Mouse (Mus musculus): ENCODE results near the gene Anxa6. TPM values are rescaled to one million over a fixed set of nuclear protein-coding genes. Genes with fewer than 3 reads are reported as not detected.

Gene Anxa6
- polyA plus RNA-seq, 1 experiment from 2014 or later = 415 TPM

GRCm38 (mm10) chr11:55023049-55023564 is 10.1 kb downstream of the Anxa6 start:
- peak overlapping the region; percentile 20 for H3K4me3 ChIP-seq (ENCODE audit: low read length)
- peaks cover 78% of the 10 kb centered on the region for H3K4me1 ChIP-seq (replicated peaks; ENCODE audit: control insufficient read depth, insufficient read depth, low read length)
- 0% methylated on average over 10 of the region's 10 CpGs for WGBS
- ATAC-seq (ENCODE audit: low read depth) = peak; percentile 88
- H3K36me3 ChIP-seq (ENCODE audit: control insufficient read depth, insufficient read depth, low read length) = peaks cover 6% of the 10 kb centered on the region; the same call in 1 of the 2 replicates
- H3K27ac ChIP-seq (ENCODE audit: low read length) = peak overlapping the region; percentile 98
- H3K9me3 ChIP-seq (ENCODE audit: control insufficient read depth, low read length) = no peaks in the 10 kb centered on the region
- peak overlapping the region; percentile 52 for H3K4me2 ChIP-seq (ENCODE audit: low read depth, low read length)
- no peaks in the 10 kb centered on the region for H3K27me3 ChIP-seq (ENCODE audit: control insufficient read depth, insufficient read depth, low read depth, low read length)
- peak overlapping the region; percentile 54 for H3K9ac ChIP-seq (ENCODE audit: low read length)

GRCm38 (mm10) chr11:55022508-55022907 is 10.7 kb downstream of the Anxa6 start:
- Histone ChIP-seq H3K36me3 (ENCODE audit: control insufficient read depth, insufficient read depth, low read length) (peaks cover 6% of the 10 kb centered on the region; the same call in 1 of the 2 replicates), H3K4me2 (ENCODE audit: low read depth, low read length) (peak overlapping the region; percentile 52), H3K9me3 (ENCODE audit: control insufficient read depth, low read length) (no peaks in the 10 kb centered on the region), H3K27ac (ENCODE audit: low read length) (peak overlapping the region; percentile 98), H3K27me3 (ENCODE audit: control insufficient read depth, insufficient read depth, low read depth, low read length) (no peaks in the 10 kb centered on the region), H3K9ac (ENCODE audit: low read length) (peak overlapping the region; percentile 54), H3K4me1 (replicated peaks; ENCODE audit: control insufficient read depth, insufficient read depth, low read length) (peaks cover 72% of the 10 kb centered on the region), H3K4me3 (ENCODE audit: low read length) (peak overlapping the region; percentile 20; the same call in 1 of the 2 replicates)
- 26% methylated on average over 5 of the region's 5 CpGs for WGBS
- peak; percentile 34 for ATAC-seq (ENCODE audit: low read depth)

DNA sequence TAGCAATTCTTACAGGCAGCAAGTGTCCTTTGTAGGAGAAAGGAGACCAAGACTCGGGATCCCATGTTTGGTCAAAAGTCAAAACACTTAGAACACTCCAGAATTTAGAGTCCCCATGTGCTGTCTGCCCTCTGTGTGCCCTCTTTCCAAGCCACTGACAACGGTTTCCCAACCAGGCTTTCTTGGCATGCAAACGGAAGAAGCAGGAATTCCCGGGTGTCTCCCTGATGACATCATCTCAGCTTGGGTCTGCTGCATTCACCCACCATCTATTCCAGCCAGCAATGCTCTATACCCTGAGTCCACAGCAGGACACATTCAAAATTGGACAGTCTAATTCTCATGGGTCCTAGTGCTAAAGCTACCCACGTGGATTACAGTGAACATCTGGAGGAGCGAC is 11.4 kb downstream of the Anxa6 start:
- H3K4me2 ChIP-seq (ENCODE audit: low read depth, low read length) = no peak overlapping the region
- H3K9me3 ChIP-seq (ENCODE audit: control insufficient read depth, low read length) = no peaks in the 10 kb centered on the region
- no peak overlapping the region for H3K4me3 ChIP-seq (ENCODE audit: low read length)
- peaks cover 6% of the 10 kb centered on the region; the same call in 1 of the 2 replicates for H3K36me3 ChIP-seq (ENCODE audit: control insufficient read depth, insufficient read depth, low read length)
- H3K27me3 ChIP-seq (ENCODE audit: control insufficient read depth, insufficient read depth, low read depth, low read length) = no peaks in the 10 kb centered on the region
- WGBS = 19% methylated on average over 6 of the region's 6 CpGs
- peaks cover 65% of the 10 kb centered on the region for H3K4me1 ChIP-seq (replicated peaks; ENCODE audit: control insufficient read depth, insufficient read depth, low read length)
- no peak for ATAC-seq (ENCODE audit: low read depth)
- no peak overlapping the region; the same call in 1 of the 2 replicates for H3K9ac ChIP-seq (ENCODE audit: low read length)
- H3K27ac ChIP-seq (ENCODE audit: low read length) = peak overlapping the region; percentile 98

DNA sequence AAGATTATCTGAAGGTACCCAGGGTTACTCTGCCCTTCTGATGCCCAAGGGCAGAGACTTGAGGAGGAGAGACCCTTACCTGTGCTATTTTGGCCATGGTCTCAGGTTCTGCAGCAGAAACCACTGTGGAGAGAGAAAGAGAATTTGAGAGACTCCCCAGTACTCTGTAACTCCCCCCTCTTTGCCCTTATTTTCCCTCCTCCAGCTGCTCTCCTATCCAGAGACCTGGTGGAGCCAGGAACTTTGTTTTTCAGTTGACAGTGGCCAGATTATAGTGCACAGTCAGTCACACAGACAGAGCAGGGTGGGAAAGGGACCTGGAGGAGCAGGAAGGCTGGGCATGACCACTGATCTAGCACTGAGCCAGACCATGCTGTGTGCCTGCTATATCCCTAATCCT is 11.8 kb downstream of the Anxa6 start:
- Histone ChIP-seq H3K4me3 (ENCODE audit: low read length) (no peak overlapping the region), H3K9me3 (ENCODE audit: control insufficient read depth, low read length) (no peaks in the 10 kb centered on the region), H3K27ac (ENCODE audit: low read length) (peak overlapping the region; percentile 98), H3K4me1 (replicated peaks; ENCODE audit: control insufficient read depth, insufficient read depth, low read length) (peaks cover 63% of the 10 kb centered on the region), H3K9ac (ENCODE audit: low read length) (no peak overlapping the region), H3K27me3 (ENCODE audit: control insufficient read depth, insufficient read depth, low read depth, low read length) (no peaks in the 10 kb centered on the region), H3K4me2 (ENCODE audit: low read depth, low read length) (no peak overlapping the region), H3K36me3 (ENCODE audit: control insufficient read depth, insufficient read depth, low read length) (peaks cover 6% of the 10 kb centered on the region; the same call in 1 of the 2 replicates)
- ATAC-seq (ENCODE audit: low read depth) = no peak

- H3K36me3 ChIP-seq (ENCODE audit: control insufficient read depth, insufficient read depth, low read length) = peaks cover 6% of the 10 kb centered on the region; the same call in 1 of the 2 replicates
- no peak overlapping the region for H3K27ac ChIP-seq (ENCODE audit: low read length)
- no peak for ATAC-seq (ENCODE audit: low read depth)
- H3K4me3 ChIP-seq (ENCODE audit: low read length) = no peak overlapping the region
- H3K9ac ChIP-seq (ENCODE audit: low read length) = no peak overlapping the region
- H3K4me2 ChIP-seq (ENCODE audit: low read depth, low read length) = no peak overlapping the region
- WGBS = 79% methylated on average over 2 of the region's 2 CpGs
- no peaks in the 10 kb centered on the region for H3K9me3 ChIP-seq (ENCODE audit: control insufficient read depth, low read length)
- no peaks in the 10 kb centered on the region for H3K27me3 ChIP-seq (ENCODE audit: control insufficient read depth, insufficient read depth, low read depth, low read length)
- peaks cover 49% of the 10 kb centered on the region for H3K4me1 ChIP-seq (replicated peaks; ENCODE audit: control insufficient read depth, insufficient read depth, low read length)
Observed at GRCm38 (mm10) chr11:55019711-55020110, 13.5 kb downstream of the Anxa6 start.

DNA sequence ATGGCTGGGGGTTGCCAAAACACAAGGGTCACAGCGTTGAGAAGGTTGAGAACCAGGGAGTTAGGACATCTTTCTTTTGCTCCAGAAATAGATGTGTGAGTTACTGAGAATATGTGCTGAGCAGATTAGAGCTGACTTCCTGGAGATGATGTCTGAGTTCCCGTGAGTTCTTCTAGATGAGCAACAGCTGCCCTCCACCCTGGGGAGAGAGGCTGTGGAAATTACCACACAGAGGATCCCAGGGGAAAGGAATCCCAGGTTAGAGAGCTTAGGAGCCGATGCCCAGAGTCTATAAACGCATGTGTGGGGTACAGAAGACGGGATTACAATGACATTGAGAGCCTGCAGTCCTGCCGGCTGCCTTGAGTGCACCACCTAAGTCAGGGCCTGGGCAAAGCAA is 15.2 kb downstream of the Anxa6 start:
- Histone ChIP-seq H3K9me3 (ENCODE audit: control insufficient read depth, low read length) (no peaks in the 10 kb centered on the region), H3K36me3 (ENCODE audit: control insufficient read depth, insufficient read depth, low read length) (peaks cover 18% of the 10 kb centered on the region), H3K9ac (ENCODE audit: low read length) (no peak overlapping the region), H3K4me2 (ENCODE audit: low read depth, low read length) (no peak overlapping the region), H3K27ac (ENCODE audit: low read length) (no peak overlapping the region), H3K4me3 (ENCODE audit: low read length) (no peak overlapping the region), H3K27me3 (ENCODE audit: control insufficient read depth, insufficient read depth, low read depth, low read length) (no peaks in the 10 kb centered on the region), H3K4me1 (replicated peaks; ENCODE audit: control insufficient read depth, insufficient read depth, low read length) (peaks cover 35% of the 10 kb centered on the region)
- WGBS = 57% methylated on average over 6 of the region's 6 CpGs
- ATAC-seq (ENCODE audit: low read depth) = no peak

GRCm38 (mm10) chr11:55017201-55017600 is 16.0 kb downstream of the Anxa6 start:
- H3K27ac ChIP-seq (ENCODE audit: low read length) = no peak overlapping the region
- no peak overlapping the region for H3K4me3 ChIP-seq (ENCODE audit: low read length)
- H3K9me3 ChIP-seq (ENCODE audit: control insufficient read depth, low read length) = no peaks in the 10 kb centered on the region
- peaks cover 26% of the 10 kb centered on the region for H3K4me1 ChIP-seq (replicated peaks; ENCODE audit: control insufficient read depth, insufficient read depth, low read length)
- no peak for ATAC-seq (ENCODE audit: low read depth)
- H3K36me3 ChIP-seq (ENCODE audit: control insufficient read depth, insufficient read depth, low read length) = peaks cover 23% of the 10 kb centered on the region
- no peak overlapping the region for H3K4me2 ChIP-seq (ENCODE audit: low read depth, low read length)
- 91% methylated on average over 2 of the region's 2 CpGs for WGBS
- H3K27me3 ChIP-seq (ENCODE audit: control insufficient read depth, insufficient read depth, low read depth, low read length) = no peaks in the 10 kb centered on the region
- no peak overlapping the region for H3K9ac ChIP-seq (ENCODE audit: low read length)

GRCm38 (mm10) chr11:55016758-55017157 is 16.5 kb downstream of the Anxa6 start:
- Histone ChIP-seq H3K4me1 (replicated peaks; ENCODE audit: control insufficient read depth, insufficient read depth, low read length) (peaks cover 22% of the 10 kb centered on the region), H3K27ac (ENCODE audit: low read length) (no peak overlapping the region), H3K36me3 (ENCODE audit: control insufficient read depth, insufficient read depth, low read length) (peaks cover 24% of the 10 kb centered on the region), H3K9ac (ENCODE audit: low read length) (no peak overlapping the region), H3K27me3 (ENCODE audit: control insufficient read depth, insufficient read depth, low read depth, low read length) (no peaks in the 10 kb centered on the region), H3K4me2 (ENCODE audit: low read depth, low read length) (no peak overlapping the region), H3K4me3 (ENCODE audit: low read length) (no peak overlapping the region), H3K9me3 (ENCODE audit: control insufficient read depth, low read length) (no peaks in the 10 kb centered on the region)
- WGBS = 75% methylated on average over 1 of the region's 1 CpGs
- ATAC-seq (ENCODE audit: low read depth) = no peak

DNA sequence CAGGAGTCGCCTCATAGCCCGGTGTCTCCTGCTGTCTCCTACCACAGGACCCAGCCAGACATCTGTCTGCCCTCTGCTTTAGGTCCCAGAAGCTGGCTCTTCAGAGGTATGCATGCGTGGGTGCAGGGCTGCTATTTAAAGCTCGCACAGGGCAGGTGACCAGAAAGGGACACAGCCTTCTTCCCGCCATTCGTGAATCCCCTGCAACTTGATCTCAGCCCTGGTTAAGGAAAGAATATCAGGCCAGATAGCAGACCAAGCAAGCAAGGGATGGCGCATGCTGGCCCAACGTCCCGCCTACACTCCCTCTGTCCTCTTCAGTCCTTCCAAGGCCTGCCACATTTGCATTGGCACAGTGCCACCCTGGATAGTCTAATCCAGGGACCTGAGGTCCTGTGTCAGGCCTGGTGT is 17.4 kb downstream of the Anxa6 start:
- H3K4me1 ChIP-seq (replicated peaks; ENCODE audit: control insufficient read depth, insufficient read depth, low read length) = peaks cover 13% of the 10 kb centered on the region
- H3K4me3 ChIP-seq (ENCODE audit: low read length) = no peak overlapping the region
- no peak overlapping the region for H3K27ac ChIP-seq (ENCODE audit: low read length)
- WGBS = 53% methylated on average over 9 of the region's 9 CpGs
- ATAC-seq (ENCODE audit: low read depth) = peak; percentile 56
- no peak overlapping the region for H3K4me2 ChIP-seq (ENCODE audit: low read depth, low read length)
- H3K9ac ChIP-seq (ENCODE audit: low read length) = no peak overlapping the region
- peaks cover 28% of the 10 kb centered on the region for H3K36me3 ChIP-seq (ENCODE audit: control insufficient read depth, insufficient read depth, low read length)
- no peaks in the 10 kb centered on the region for H3K27me3 ChIP-seq (ENCODE audit: control insufficient read depth, insufficient read depth, low read depth, low read length)
- H3K9me3 ChIP-seq (ENCODE audit: control insufficient read depth, low read length) = no peaks in the 10 kb centered on the region

GRCm38 (mm10) chr11:55015264-55015663 is 18.0 kb downstream of the Anxa6 start:
- peaks cover 31% of the 10 kb centered on the region for H3K36me3 ChIP-seq (ENCODE audit: control insufficient read depth, insufficient read depth, low read length)
- 69% methylated on average over 3 of the region's 3 CpGs for WGBS
- H3K27me3 ChIP-seq (ENCODE audit: control insufficient read depth, insufficient read depth, low read depth, low read length) = no peaks in the 10 kb centered on the region
- H3K4me2 ChIP-seq (ENCODE audit: low read depth, low read length) = no peak overlapping the region
- no peak overlapping the region for H3K27ac ChIP-seq (ENCODE audit: low read length)
- no peaks in the 10 kb centered on the region for H3K9me3 ChIP-seq (ENCODE audit: control insufficient read depth, low read length)
- peaks cover 10% of the 10 kb centered on the region for H3K4me1 ChIP-seq (replicated peaks; ENCODE audit: control insufficient read depth, insufficient read depth, low read length)
- ATAC-seq (ENCODE audit: low read depth) = no peak
- no peak overlapping the region for H3K4me3 ChIP-seq (ENCODE audit: low read length)
- H3K9ac ChIP-seq (ENCODE audit: low read length) = no peak overlapping the region

Measured in lung, embryonic 16.5 days (tissue).